Mouse (Mus musculus): ENCODE measurements around the gene H2al1i.

- TF ChIP-seq CTCF (IDR thresholded peaks at IDR 0.05; ENCODE audit: extremely low read depth, insufficient read depth, low read length) (no peak), POLR2A (IDR thresholded peaks at IDR 0.05; ENCODE audit: extremely low read depth, insufficient read depth, low read length) (no peak)
Observed at GRCm38 (mm10) chrX:11280741-11281140, 43.7 kb upstream of the H2al1i start.
